Mouse (Mus musculus): Measurements from ENCODE around the gene Drc3. TPM values are rescaled to one million over a fixed set of nuclear protein-coding genes. Genes with fewer than 3 reads are reported as not detected.
"Not testable (repeated sequence)": the region's sequence is repeated elsewhere in the genome, so short reads cannot be mapped to it uniquely, and the experiment has no call there.

Drc3 gene
- total RNA-seq, 2 experiments from 2014 or later = 7.3 to 7.9 TPM

DNA sequence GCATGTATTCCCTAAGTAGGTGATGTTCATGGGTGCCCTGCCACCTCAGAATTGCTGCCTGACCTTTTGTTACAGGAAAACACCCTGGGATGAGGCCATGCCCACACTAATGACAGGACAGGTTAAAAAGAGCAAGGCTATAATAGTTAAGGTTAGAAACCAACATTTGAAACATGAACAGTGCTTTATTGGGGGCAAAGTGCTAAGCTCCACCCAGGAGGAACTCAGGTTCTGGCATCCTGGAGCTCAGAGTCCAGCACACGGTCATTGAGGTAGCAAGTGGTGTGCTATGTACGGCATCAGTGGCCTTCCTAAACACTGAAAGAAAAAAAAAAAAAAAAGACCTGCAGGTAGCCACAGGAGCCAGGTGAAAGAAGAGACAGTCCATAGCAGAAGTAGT lies 34.8 kb downstream of the Drc3 start:
- DNase-seq (ENCODE audit: low spot score in 2 of 2) = no peak

DNA sequence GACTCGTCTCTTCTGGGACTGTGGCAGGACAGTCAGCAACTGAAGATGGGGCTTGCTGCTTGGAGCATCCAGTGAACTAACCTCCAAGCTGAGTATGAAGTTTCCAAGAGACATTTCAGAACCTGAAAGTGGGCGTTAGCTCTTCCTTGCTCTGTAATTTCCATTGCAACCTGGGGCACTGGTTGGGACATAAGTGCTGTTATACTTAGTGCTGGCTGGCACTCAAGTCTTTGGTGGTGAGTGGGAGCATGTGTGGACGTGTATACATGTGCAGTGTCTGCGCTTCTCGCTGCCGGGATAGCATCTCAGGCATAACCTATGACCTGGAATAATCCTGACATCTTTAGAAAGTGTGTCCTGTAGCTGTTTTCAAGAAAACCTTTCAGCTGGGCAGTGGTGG lies 38.2 kb downstream of the Drc3 start:
- no peak for DNase-seq (ENCODE audit: low spot score in 2 of 2)

DNA sequence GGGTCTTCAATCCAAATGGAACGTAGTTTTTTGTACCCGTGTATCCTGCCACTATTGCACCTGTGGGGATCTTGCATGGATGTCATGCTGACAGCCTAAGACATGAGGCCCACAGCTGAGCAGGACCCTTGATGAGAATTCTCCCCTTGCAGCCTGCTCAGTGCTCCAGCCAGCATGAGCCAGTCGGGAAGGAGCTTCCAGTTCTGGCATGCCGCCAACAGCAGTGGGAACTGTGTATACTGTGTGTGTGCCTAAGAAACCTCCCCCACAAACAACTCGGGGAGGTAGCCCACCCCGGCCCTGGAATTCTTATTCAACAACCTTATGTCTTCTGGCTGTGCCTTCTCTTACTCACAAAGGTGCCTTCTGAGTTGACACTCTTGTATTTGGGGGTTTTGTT lies 43.4 kb downstream of the Drc3 start:
- no peak for DNase-seq (ENCODE audit: low spot score in 2 of 2)

DNA sequence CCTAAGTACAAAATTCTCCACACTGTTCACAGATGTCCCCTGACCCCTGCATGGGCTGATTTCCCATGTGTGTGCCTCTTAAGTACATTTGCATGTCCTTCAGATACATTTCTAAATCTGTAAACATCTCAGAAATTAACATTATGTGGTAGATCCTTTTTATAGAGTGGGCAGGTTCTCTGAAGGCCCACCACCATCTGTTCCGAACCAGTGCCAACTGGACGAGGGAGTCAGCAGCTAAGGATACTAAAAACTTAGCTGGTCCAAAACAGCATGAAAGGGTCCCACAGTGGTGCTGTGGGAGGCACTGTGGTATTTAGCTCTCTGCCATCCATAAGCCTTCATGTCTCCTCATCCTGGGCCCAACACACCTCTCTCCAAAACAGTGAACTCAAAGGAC lies 44.0 kb downstream of the Drc3 start:
- DNase-seq (ENCODE audit: low spot score in 2 of 2) = peak in 1 of 2 experiments; percentile 31

DNA sequence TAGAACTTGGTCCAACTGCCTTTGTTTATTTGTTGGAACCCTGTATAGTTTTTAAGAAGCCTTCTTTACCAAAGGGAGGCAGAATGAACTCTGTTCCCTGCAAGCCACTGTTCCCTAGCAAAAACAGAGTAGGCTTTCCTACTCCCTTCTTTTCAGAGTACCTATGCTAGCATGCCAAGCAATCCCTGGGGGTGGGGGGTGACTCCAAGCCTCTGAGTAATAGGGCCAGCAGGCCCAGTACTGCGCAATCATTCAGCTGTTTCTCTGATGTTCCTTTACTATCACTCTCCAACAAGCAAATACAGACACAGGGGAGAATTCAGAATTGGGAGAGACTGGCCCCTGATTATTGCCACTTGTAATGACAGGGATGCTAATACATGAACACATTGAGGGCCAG lies 53.5 kb downstream of the Drc3 start:
- DNase-seq (ENCODE audit: low spot score in 2 of 2) = peak in 1 of 2 experiments; percentile 46

DNA sequence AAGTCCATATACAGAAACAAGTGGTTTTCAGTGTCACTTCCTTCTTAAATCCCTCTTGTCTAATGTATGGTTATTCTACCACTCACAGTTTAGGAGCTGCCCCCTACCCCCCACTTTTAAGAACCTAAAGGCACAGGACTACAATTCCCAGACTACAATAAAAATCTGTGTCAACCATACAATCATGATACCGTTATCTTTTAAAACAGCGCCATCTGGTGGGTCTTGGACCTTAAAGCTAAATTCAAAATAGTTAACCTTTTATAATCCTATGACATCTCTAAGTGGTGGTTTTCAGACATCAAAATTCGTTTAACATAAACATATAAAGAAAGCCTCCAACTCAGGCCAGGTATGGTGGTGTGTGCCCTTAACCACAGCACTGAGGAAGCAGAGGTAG lies 59.0 kb downstream of the Drc3 start:
- DNase-seq (ENCODE audit: low spot score in 2 of 2) = peak; percentile 37 to 88

DNA sequence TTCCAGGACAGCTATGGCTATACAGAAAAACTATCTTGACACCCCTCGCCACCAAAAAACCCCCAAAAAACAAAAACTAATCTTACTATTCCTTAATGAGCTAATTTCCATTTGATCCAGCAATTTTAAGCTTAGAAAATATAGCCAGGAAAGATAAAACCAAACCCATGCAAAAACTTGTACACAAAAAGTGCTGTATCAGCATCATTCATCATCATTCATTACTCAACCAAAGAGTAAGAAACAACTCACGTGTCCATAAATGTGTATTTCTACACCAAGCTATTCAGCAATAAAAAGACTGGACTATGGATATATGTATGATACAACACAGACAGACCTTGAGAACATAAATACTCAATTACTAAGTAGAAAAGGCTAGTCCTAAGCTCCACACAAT lies 59.8 kb downstream of the Drc3 start:
- no peak for DNase-seq (ENCODE audit: low spot score in 2 of 2)

DNA sequence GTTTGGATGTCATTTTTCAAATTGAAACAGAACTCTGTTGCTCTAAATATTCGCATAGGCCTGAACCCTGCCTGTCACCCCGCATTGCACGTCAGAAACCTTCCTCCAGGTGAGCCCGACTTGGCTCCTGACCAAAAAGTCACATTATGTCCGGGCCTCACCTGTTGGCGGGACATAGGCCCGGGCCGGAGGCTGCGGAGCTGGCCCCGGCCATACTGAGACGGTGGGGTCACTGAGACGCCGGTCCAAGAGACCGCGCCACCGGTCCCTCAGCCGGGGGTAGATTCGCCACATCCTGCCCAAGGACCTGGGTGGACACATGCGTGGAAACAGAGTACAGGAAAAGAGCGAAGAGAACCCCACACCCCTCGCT lies 63.4 kb downstream of the Drc3 start:
- no peak for DNase-seq (ENCODE audit: low spot score in 2 of 2)

DNA sequence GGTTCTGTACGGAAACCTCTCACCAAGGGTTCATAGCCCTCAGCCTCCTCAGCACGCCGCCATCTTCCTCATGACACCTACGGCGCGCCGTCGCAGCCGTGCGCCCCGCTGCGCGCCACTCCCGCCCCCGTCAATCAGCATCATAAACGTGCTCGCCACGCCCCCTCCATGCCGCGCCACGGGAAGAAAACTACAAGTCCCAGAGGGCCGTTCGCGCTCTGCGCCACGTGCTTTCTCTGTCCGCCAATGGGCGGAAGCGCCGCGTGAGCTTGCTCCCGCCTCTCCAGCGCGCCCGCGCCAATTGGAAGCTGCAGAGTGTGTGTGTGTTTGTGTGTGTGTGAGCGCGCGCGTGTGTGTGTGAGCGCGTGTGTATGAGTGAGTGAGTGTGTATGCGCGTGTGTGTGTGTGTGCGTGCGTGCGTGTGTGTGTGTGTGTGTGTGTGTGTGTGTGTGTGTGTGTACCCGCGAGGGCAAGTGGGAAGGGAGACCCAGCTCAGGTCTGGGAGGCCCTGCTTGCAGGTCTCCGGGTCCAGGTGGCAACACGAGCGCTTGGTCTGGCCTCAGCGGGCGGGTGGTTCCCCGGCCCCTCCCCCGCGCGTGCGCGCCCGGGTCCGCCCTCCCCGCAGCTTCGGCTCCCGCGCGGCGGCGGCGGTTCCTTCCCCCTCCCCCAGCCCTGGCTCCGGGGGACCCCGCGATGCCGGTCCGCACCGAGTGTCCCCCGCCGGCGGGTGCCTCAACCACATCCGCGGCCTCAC lies 64.0 kb downstream of the Drc3 start, which contains the start of gene Gid4:
TSS of gene Gid4 (plus strand) at position 183 of the 754 bp plus-strand sequence.
- peak; percentile 99 to 100 for DNase-seq (ENCODE audit: low spot score in 2 of 2)

DNA sequence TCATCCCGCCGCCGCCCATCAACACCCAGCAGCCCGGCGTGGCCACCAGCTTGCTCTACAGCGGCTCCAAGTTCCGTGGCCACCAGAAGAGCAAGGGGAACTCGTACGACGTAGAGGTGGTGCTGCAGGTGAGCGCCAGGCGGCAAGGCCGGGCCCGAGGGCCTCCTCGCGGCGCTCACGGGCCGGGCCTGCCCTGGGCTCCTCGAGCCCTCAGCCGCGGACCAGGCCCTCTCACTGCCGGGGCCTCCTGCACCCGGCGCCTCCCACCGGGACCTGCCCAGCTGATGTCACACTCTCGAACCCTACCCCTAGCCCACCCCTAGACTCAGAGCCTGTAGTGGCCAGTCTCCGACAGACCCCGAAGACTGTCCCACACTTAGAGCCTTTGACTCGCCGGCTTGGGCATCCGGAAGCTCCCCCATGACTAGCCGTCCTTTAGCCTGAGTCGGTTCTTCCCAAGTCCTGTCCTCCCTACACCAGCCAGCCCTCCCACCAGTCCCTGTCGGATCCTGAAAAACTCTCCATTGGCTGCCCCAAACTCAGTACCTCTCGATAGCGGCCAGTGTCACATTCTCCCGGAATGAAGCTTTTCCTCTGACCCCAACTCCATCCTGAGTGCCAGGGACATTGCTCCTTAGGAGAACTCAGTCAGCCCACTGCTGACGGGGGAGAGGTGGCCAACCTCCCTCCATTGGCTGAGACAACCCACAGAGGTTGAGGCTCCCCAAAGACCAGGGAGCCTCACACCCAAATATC lies 64.8 kb downstream of the Drc3 start, which contains the start of gene Atpaf2:
TSS of gene Atpaf2 (minus strand) at position 741 of the 756 bp plus-strand sequence.
- peak in 1 of 2 experiments; percentile 17 for DNase-seq (ENCODE audit: low spot score in 2 of 2)

DNA sequence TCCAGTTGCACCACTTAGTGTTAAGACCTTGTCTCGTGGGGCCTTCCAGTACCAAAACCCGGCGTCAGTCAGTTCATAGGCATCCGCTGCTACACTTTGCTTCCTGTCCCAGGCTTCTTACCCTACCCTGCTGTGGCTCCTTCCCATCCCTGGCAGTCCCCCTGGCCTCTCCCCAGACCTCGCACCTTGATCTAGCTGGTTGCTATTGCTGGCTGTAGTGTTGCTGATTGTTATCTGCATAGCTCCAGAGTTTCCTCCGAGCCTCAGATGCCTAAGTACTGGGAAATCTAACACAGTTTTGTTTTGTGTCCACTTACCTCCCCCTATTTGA lies 65.3 kb downstream of the Drc3 start:
- no peak for DNase-seq (ENCODE audit: low spot score in 2 of 2)

DNA sequence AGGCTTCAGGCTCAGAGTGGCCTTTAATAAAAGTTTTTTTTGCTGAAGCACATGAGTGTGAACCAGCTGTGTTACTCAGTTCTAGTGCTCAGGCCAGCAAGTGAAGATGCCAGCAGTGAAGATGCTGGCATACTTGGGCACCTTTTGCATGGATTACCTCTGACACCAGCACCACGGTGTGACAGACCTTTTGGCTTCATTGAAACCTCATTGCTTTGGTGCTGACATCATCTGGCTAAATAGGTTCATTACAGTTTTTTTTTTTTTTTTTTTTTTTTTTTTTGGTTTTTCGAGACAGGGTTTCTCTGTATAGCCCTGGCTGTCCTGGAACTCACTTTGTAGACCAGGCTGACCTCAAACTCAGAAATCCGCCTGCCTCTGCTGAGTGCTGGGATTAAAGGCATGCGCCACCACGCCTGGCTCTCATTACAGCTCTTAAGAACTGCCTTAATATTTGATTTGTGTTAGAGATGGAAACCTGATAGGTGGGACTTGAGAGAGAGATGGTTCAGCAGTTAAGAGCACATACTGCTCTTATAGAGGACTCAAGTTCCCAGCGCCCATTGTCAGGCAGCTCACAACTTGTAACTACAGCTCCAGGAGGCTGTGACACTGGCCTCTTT lies 69.0 kb downstream of the Drc3 start:
- no peak for DNase-seq (ENCODE audit: low spot score in 2 of 2)

DNA sequence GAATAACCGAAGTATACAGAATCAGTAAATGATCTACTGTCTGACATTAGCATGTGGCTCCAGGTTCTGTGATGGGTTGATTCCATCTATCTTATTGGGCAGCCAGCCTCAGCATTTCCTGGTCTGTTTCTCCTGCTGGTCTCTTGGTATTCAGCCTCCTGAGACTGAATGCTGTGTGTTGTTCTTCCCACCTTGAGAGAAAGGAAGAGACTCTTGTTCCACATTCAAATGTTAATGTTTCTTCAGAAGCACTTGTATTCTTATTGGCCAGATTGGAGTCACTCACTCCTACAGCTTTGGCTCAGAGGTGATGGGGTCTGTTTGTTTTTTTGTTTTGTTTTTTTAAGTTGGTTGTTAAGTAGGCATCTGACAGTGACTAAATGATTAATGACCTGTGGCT lies 69.9 kb downstream of the Drc3 start:
- no peak for DNase-seq (ENCODE audit: low spot score in 2 of 2)

DNA sequence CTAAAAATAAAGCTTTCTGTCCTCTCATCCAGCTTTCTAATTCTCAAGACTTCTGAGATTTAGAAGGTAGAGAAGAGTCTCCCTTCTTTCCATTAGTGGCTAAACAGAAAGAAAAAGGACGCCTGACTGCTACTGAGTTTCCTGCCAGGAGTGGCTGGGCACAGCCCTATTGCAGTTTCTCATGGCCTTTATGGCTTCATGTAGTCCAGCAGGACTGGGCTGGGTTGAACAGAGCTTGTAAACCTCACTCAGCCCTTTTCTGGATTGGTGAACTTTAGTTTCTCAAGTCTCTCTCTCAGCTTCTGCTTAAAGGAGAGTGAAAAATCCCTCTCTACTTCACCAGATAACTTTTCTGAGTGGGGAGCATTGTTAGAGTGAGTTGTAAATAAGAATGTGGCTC lies 73.3 kb downstream of the Drc3 start:
- no peak for DNase-seq (ENCODE audit: low spot score in 2 of 2)

DNA sequence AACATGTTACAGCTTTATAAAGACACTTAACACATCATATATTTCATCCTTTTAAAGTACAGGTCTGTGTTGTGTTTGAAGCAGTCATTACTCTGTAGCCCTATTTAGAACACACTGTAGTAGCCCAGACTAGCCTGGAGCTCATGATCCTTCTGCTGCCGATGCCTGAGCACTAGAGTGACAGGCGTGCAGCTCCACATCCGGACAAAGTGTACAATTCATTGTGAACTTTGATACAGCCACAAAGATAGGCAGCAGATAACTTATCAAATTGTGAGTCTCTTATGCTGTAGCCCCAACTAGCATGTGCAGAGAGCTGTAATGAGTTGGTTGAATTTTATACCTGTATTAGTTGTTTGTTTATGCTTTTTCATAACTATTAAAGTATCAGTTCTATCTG lies 74.5 kb downstream of the Drc3 start:
- DNase-seq (ENCODE audit: low spot score in 2 of 2) = no peak

DNA sequence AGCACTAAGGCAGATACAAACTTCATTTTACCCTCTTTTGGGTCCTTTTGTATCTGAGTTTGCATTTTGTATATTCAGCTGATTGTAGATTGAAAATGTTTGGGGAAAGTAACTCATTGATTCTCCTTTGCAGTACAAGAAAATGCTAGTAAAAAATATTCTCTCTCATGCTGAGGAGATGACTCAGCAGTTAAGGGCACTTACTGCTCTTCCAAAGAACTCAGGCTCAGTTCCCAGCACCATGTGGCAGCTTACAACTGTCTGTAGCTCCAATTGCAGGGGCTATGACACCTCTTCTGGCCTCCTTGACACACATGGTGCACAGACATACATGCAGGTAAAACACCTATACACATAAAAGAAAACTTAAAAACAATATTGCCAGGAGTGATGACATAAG lies 80.4 kb downstream of the Drc3 start:
- no peak for DNase-seq (ENCODE audit: low spot score in 2 of 2)

DNA sequence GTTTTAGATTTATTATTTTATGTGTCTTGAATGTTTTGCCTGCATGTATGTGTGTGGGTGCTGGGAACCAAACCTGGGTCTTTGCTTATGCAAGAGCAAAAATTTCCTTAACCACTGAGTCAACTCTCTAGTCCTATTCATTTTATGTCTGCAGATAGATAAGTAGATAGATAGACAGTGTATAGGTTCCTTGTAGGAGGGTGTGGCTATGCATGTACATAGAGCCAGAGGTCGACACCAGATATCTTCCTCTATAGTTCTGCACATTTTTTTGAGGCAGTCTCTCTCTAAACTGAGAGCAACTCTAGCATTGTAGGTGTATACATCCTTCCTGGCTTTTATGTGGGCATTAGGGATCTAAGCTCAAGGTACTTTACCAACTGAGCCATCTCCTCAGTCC lies 82.0 kb downstream of the Drc3 start:
- DNase-seq (ENCODE audit: low spot score in 2 of 2) = no peak

DNA sequence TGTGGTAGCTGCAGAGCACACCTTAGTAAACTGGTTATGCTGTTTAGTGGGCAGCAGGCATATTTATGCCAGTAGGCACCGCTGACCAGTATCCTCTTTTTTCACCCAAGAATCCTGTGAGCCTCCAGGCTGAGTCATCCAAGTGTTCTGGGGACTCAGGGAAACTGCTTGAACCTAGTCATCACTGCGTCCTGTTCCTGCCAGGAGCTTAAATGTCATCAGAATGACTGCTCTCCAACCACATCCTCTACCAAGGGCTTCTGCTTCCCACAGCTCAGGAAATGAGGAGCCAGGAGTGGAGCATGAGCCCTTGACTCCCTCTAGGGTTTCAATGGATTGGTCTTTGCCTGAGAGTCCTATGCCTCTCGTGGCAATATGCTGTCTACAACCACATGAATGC lies 83.5 kb downstream of the Drc3 start:
- DNase-seq (ENCODE audit: low spot score in 2 of 2) = no peak

DNA sequence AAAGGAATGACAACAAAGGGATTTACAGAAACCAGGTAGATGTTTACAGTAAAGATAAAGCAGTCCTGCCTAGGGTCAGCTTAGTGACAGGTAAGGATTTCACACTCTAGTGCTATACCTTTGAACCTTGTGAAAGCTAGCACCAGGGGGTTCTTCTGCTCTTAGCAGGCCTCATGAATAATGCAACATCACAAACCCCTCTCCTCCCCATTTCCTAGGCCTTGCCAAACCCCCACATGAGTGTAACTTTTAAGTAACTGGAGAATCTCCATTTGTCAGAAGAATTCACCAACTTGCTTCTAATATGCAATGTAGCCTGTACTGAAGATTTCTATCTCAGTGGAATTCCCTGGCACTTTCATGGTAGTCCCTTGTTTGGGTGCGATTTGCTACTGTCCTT lies 86.5 kb downstream of the Drc3 start:
- DNase-seq (ENCODE audit: low spot score in 2 of 2) = not testable (repeated sequence)

DNA sequence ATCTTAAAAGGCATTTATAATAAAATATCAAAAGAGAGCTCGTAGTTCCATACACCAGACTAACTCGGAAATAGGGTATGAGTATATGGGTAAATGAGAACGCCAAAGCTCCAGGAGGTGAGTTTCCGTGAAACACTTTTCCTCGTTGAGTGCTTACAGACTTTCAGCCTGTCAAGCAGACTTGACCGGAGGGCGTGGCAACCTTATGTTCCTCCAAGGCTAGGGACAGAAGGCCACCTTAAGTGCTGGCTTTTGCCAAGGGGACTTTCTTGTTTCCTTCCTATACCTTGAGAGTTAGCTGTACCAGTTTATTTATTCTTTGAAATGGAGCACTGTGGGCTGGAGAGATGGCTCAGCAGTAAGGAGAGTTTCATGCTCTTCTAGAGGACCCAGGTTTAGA lies 87.0 kb downstream of the Drc3 start:
- no peak for DNase-seq (ENCODE audit: low spot score in 2 of 2)

DNA sequence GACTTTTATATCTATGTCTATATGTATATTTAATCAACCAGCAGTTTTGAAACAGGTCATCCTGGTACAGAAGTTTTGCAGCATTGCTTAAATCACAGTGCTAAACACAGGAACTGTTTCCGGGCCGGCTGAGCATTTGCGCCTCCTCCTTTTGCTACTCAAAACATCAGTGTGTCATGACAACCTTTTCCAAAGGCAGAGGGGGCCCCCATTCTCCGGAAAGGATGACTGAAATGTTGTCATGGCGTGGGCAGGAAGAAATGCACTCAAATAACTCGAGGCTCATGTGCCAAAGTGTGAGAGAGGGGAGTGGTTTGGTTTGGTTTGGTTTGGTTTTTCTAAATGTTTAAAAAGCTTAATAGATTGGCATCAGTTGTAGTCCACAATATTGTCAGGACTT lies 89.8 kb downstream of the Drc3 start:
- DNase-seq (ENCODE audit: low spot score in 2 of 2) = peak in 1 of 2 experiments; percentile 28
